8 mouse cellular contexts compared by ENCODE assay signal in genomic region chr7:16183663-16184062, GRCm38 (mm10). TPM values are rescaled to one million over a fixed set of nuclear protein-coding genes. Genes with fewer than 3 reads are reported as not detected.
DNase-seq lines count a peak whose midpoint lies in the region; ATAC-seq lines count a peak whose summit lies in the region.

No protein-coding gene starts in this region.

- H3K4me3 ChIP-seq in hindbrain, embryonic 12.5 days, result no peak overlapping the region

- WGBS in hindbrain, embryonic 12.5 days, result 33% methylated on average over 8 of the region's 8 CpGs

- no peaks in the 10 kb centered on the region for H3K27me3 ChIP-seq in hindbrain, embryonic 12.5 days

- H3K4me1 ChIP-seq in hindbrain, embryonic 12.5 days, result no peaks in the 10 kb centered on the region

- H3K4me2 ChIP-seq in hindbrain, embryonic 12.5 days (replicated peaks), result no peak overlapping the region

- peak; percentile 67 for DNase-seq in CD4-positive, CD25-positive, alpha-beta regulatory T cell, adult 2 months (ENCODE audit: low read depth, low spot score)
- peak; percentile 57 for DNase-seq in urinary bladder, postnatal 25 days (ENCODE audit: low spot score)
- DNase-seq in urinary bladder, postnatal 4 days (ENCODE audit: low spot score in 2 of 2), result no peak
- DNase-seq in kidney, postnatal 10 days, result peak; percentile 89
- DNase-seq in ovary, postnatal 14 days (ENCODE audit: low spot score), result peak; percentile 54
- no peak for DNase-seq in cerebellum, adult 8-10 months

- H3K9ac ChIP-seq in hindbrain, embryonic 12.5 days, result no peak overlapping the region

- ATAC-seq in CD4-positive, CD25-positive, alpha-beta regulatory T cell, adult 4 months, result no peak
- no peak for ATAC-seq in hindbrain, embryonic 12.5 days (ENCODE audit: low FRiP score)

- H3K36me3 ChIP-seq in hindbrain, embryonic 12.5 days, result peaks cover 71% of the 10 kb centered on the region

- H3K27ac ChIP-seq in hindbrain, embryonic 12.5 days, result no peak overlapping the region

- no peaks in the 10 kb centered on the region; the same call in none of the 2 replicates for H3K9me3 ChIP-seq in hindbrain, embryonic 12.5 days (replicated peaks)

RNA-seq across cellular contexts. Expression of gene Meis3, which starts 8.8 kb away (rescaled TPM):
- polyA plus RNA-seq in CD4-positive, CD25-positive, alpha-beta regulatory T cell, adult 4 months (2017; shearing (Covaris generic)), result 10 to 100 TPM; 23.0 to 26.2 TPM
- polyA plus RNA-seq in hindbrain, embryonic 12.5 days (2016; fragmentation: Nextera tagmentation; extraction: Ambion mirVana), result 136 and 138 TPM in 2 replicates

RNA-seq across cellular contexts. Expression of gene Dhx34, which starts 38.2 kb away (rescaled TPM):
- polyA plus RNA-seq in CD4-positive, CD25-positive, alpha-beta regulatory T cell, adult 4 months (2017; shearing (Covaris generic)), result 10 to 100 TPM in 1 of 2 experiments, 1 to 10 TPM in 1; 9.3 to 13.7 TPM
- 16.9 and 19.2 TPM in 2 replicates for polyA plus RNA-seq in hindbrain, embryonic 12.5 days (2016; fragmentation: Nextera tagmentation; extraction: Ambion mirVana)

RNA-seq across cellular contexts. Expression of gene Slc8a2, which starts 54.0 kb away (rescaled TPM):
- not detected for polyA plus RNA-seq in CD4-positive, CD25-positive, alpha-beta regulatory T cell, adult 4 months (2017; shearing (Covaris generic))
- polyA plus RNA-seq in hindbrain, embryonic 12.5 days (2016; fragmentation: Nextera tagmentation; extraction: Ambion mirVana), result 1.1 and 1.3 TPM in 2 replicates

Comparison
In these comparisons a context has a peak if more than half of its experiments do, and no peak if none do; other contexts are left out.
1. DNase-seq: peak in CD4-positive, CD25-positive, alpha-beta regulatory T cell, adult 2 months (single experiment), urinary bladder, postnatal 25 days (single experiment), kidney, postnatal 10 days (single experiment) and ovary, postnatal 14 days (single experiment); none in urinary bladder, postnatal 4 days (0 of 2) and cerebellum, adult 8-10 months (single experiment).